ENCODE assay signal across 8 mouse cellular contexts in the genomic region with DNA sequence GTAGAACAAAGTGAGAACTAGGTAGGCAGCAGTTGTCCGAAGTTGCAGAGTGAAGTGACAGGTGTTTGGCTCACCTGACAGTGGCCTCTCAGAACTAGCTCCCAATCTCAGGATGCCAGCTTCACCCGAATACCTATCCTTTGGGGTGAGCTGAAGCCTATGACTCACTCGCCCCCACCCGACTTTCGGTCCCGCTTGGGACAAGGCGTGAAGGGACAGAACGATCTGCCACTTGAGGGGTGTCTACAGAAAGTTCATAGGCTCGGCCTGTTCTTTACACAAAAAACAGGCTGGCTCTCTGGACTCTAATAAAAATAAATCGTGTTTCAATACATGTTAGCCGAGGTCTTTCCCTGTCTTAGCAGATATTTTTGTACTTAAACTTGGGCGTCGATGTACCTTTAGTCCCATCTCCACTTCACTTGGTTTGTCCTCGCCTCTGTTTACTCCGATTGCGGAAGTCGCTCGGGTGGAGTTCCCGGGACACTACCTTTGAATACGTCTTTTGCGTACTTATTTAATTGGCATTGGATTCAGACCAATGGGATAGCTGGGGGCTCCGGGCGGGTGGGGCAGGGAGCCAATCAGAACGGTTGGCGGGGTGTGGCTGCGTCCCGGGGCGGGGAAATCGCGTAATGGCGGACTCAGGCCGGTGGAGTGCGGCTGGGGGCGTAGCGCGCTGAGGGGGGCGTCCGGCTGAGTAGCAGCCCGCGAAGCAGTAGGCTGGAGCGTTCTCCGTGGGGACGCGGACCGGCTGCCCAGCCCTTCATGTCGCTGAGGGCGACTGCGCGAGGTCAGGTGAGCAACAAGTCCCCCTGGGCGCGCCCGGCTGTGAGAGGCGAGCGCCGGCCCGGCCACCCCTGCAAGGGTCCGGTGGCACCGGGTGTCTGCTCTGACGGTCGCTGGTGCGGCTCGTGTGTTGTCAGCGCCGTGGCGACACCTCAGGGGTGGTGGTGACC. TPM values are rescaled to one million over a fixed set of nuclear protein-coding genes. Genes with fewer than 3 reads are reported as not detected.
DNase-seq lines count a peak whose midpoint lies in the region; ATAC-seq lines count a peak whose summit lies in the region.

TSS of gene Wasf2 (plus strand) at position 575 of the 959 bp plus-strand sequence.

- H3K27me3 ChIP-seq in hindbrain, embryonic 14.5 days (ENCODE audit: control insufficient read depth, insufficient read depth, low read length), result no peaks in the 10 kb centered on the region

- peak; percentile 96 for ATAC-seq in hindbrain, embryonic 14.5 days (ENCODE audit: low FRiP score)

- peak within 1 kb of the TSS; percentile 72 for H3K4me2 ChIP-seq in hindbrain, embryonic 14.5 days (replicated peaks)

- WGBS in hindbrain, embryonic 14.5 days, result under 1% methylated on average over 65 of the region's 65 CpGs

- H3K36me3 ChIP-seq in hindbrain, embryonic 14.5 days (replicated peaks; ENCODE audit: control insufficient read depth, insufficient read depth), result no peaks in the 10 kb centered on the region

- H3K4me3 ChIP-seq in hindbrain, embryonic 14.5 days (replicated peaks; ENCODE audit: low read length), result peak within 1 kb of the TSS; percentile 85

- peak within 1 kb of the TSS; percentile 77 for H3K27ac ChIP-seq in hindbrain, embryonic 14.5 days

- peak within 1 kb of the TSS; percentile 81 for H3K9ac ChIP-seq in hindbrain, embryonic 14.5 days

- no peaks in the 10 kb centered on the region for H3K9me3 ChIP-seq in hindbrain, embryonic 14.5 days (ENCODE audit: control insufficient read depth, low read length)

- peaks cover 21% of the 10 kb centered on the region for H3K4me1 ChIP-seq in hindbrain, embryonic 14.5 days (replicated peaks; ENCODE audit: control insufficient read depth, insufficient read depth, low read length)

- peak; percentile 98 for DNase-seq in R1 (ENCODE audit: low read depth, low spot score)
- DNase-seq in cerebellum, postnatal 25 days, result peak; percentile 90 to 93
- DNase-seq in frontal cortex, postnatal 25 days (ENCODE audit: low spot score in 2 of 2), result peak; percentile 59 to 74
- peak; percentile 97 for DNase-seq in hindbrain, embryonic 14.5 days (ENCODE audit: low spot score)
- DNase-seq in layer of hippocampus, postnatal 36 days, result peak; percentile 86
- peak; percentile 97 for DNase-seq in lung, postnatal 36 days
- peak; percentile 97 for DNase-seq in retina, postnatal 1 day
- peak; percentile 80 to 84 for DNase-seq in urinary bladder, adult 18-20 months (ENCODE audit: low spot score in 2 of 2)

RNA-seq across cellular contexts. Expression of gene Wasf2, which starts in this region (rescaled TPM):
- 21.0 and 23.9 TPM in 2 replicates for polyA plus RNA-seq in hindbrain, embryonic 14.5 days (2014; fragmentation: Nextera tagmentation; extraction: Ambion mirVana)
- 10 to 100 TPM; 28.7 to 32.8 TPM for total RNA-seq in layer of hippocampus, postnatal 36 days (2021)

Comparison
In these comparisons a context has a peak if more than half of its experiments do, and no peak if none do; other contexts are left out.
1. Peak in every context shown above with its lines: DNase-seq, ATAC-seq, H3K4me3 ChIP-seq and H3K27ac ChIP-seq.